Mouse (Mus musculus) heart, embryonic 16.5 days (tissue): ENCODE results near the gene Creld1. TPM values are rescaled to one million over a fixed set of nuclear protein-coding genes. Genes with fewer than 3 reads are reported as not detected.
A peak's percentile ranks its signal among the peaks of the same experiment; 100 is the strongest.

Experiments used
- ATAC-seq: fragments of 200-750 bp; cut with Nextera tagmentation; replicated peaks from 2 replicates; pipeline ENCODE4 v1.8.0; 2017; ENCODE audit warnings: moderate number of reproducible peaks; ENCODE audit not compliant: insufficient read depth, low FRiP score; ENCODE audit errors: extremely low read depth
- H3K27ac ChIP-seq: fragments of 300-500 bp; sonication (generic); 2 replicates; pipeline ENCODE4 v1.5.1; 2014; ENCODE audit warnings: mild to moderate bottlenecking, low read length, control low read depth, moderate library complexity
- H3K27me3 ChIP-seq: fragments of 300-500 bp; sonication (generic); 2 replicates; pipeline ENCODE4 v1.6.1; 2014; ENCODE audit warnings: low read length, mixed read lengths; ENCODE audit not compliant: control insufficient read depth, insufficient read depth
- H3K36me3 ChIP-seq: fragments of 300-500 bp; sonication (generic); 2 replicates; pipeline ENCODE4 v1.6.1; 2014; ENCODE audit not compliant: control insufficient read depth, insufficient read depth
- H3K4me1 ChIP-seq: fragments of 300-500 bp; sonication (generic); 2 replicates; pipeline ENCODE4 v1.6.1; 2014; ENCODE audit warnings: low read length, mixed read lengths; ENCODE audit not compliant: control insufficient read depth, insufficient read depth
- H3K4me2 ChIP-seq: fragments of 300-500 bp; sonication (generic); 2 replicates; pipeline ENCODE4 v1.6.1; 2014; ENCODE audit warnings: low read depth, mild to moderate bottlenecking, control low read depth, low read length
- H3K4me3 ChIP-seq: fragments of 300-500 bp; sonication (generic); 2 replicates; pipeline ENCODE4 v1.5.1; 2014; ENCODE audit warnings: mild to moderate bottlenecking, control low read depth, low read length
- H3K9ac ChIP-seq: fragments of 300-500 bp; sonication (generic); 2 replicates; pipeline ENCODE4 v1.6.1; 2014; ENCODE audit warnings: low read length, control low read depth
- H3K9me3 ChIP-seq: fragments of 300-500 bp; sonication (generic); replicated peaks from 2 replicates; pipeline ENCODE4 v1.6.1; 2016; ENCODE audit warnings: low read length; ENCODE audit not compliant: control insufficient read depth
- WGBS: fragments of 180-500 bp; shearing (Covaris S2); extraction: QIAGEN DNeasy Blood & Tissue Kit; methylation state at CpG from one replicate; pipeline ENCODE4 v1.1.7; 2014; 5-methylcytosine and 5-hydroxymethylcytosine counted together
- polyA plus RNA-seq: library from polyadenylated mRNA; unstranded; fragments of >200 nt; fragmentation: Nextera tagmentation; extraction: Ambion mirVana; gene quantifications from 2 replicates; pipeline ENCODE4 v1.2.1, GENCODE M21; 2015

The Creld1 gene
- 44.8 and 46.8 TPM in 2 replicates for polyA plus RNA-seq

- H3K9me3 ChIP-seq, result no peaks in the 10 kb centered on the region
- H3K4me2 ChIP-seq, result peak within 1 kb of the TSS; percentile 72
- H3K4me1 ChIP-seq, result peaks cover 23% of the 10 kb centered on the region
- H3K4me3 ChIP-seq, result peak within 1 kb of the TSS; percentile 60
- peak within 1 kb of the TSS; percentile 92 for H3K27ac ChIP-seq
- H3K36me3 ChIP-seq, result no peaks in the 10 kb centered on the region
- peak; percentile 96 for ATAC-seq
- peak within 1 kb of the TSS; percentile 83 for H3K9ac ChIP-seq
- no peaks in the 10 kb centered on the region for H3K27me3 ChIP-seq
- WGBS, result 0% methylated on average over 26 of the region's 26 CpGs
Measured at GRCm38 (mm10) chr6:113483100-113483615, at the start of gene Creld1. Gene Creld1, plus strand, starts transcription at chr6:113483297.

GRCm38 (mm10) chr6:113433661-113434060, 49.4 kb upstream of the Creld1 start:
- H3K4me1 ChIP-seq, result no peaks in the 10 kb centered on the region
- WGBS, result 59% methylated on average over 3 of the region's 3 CpGs
- no peaks in the 10 kb centered on the region for H3K27me3 ChIP-seq
- no peak overlapping the region for H3K9ac ChIP-seq
- no peaks in the 10 kb centered on the region for H3K9me3 ChIP-seq
- ATAC-seq, result no peak
- H3K36me3 ChIP-seq, result no peaks in the 10 kb centered on the region
- no peak overlapping the region for H3K4me2 ChIP-seq
- no peak overlapping the region for H3K4me3 ChIP-seq
- no peak overlapping the region for H3K27ac ChIP-seq

- H3K9ac ChIP-seq, result no peak overlapping the region
- 71% methylated on average over 7 of the region's 7 CpGs for WGBS
- no peaks in the 10 kb centered on the region for H3K27me3 ChIP-seq
- no peaks in the 10 kb centered on the region for H3K9me3 ChIP-seq
- no peak for ATAC-seq
- H3K4me3 ChIP-seq, result no peak overlapping the region
- no peaks in the 10 kb centered on the region for H3K36me3 ChIP-seq
- no peak overlapping the region for H3K27ac ChIP-seq
- no peak overlapping the region for H3K4me2 ChIP-seq
- no peaks in the 10 kb centered on the region for H3K4me1 ChIP-seq
Measured at GRCm38 (mm10) chr6:113434691-113435090, 48.4 kb upstream of the Creld1 start.

- ATAC-seq, result no peak
- Histone ChIP-seq H3K36me3 (no peaks in the 10 kb centered on the region), H3K4me1 (no peaks in the 10 kb centered on the region), H3K27ac (no peak within 1 kb of the TSS), H3K4me2 (no peak within 1 kb of the TSS), H3K4me3 (no peak within 1 kb of the TSS), H3K27me3 (no peaks in the 10 kb centered on the region), H3K9ac (no peak within 1 kb of the TSS), H3K9me3 (no peaks in the 10 kb centered on the region)
- WGBS, result 71% methylated on average over 9 of the region's 9 CpGs
Measured at GRCm38 (mm10) chr6:113435664-113436205, 47.4 kb upstream of the Creld1 start, which contains the start of gene Cidec. Gene Cidec, minus strand, starts transcription at chr6:113435760.

- Histone ChIP-seq H3K4me2 (no peak overlapping the region), H3K36me3 (no peaks in the 10 kb centered on the region), H3K27me3 (no peaks in the 10 kb centered on the region), H3K4me3 (no peak overlapping the region), H3K9ac (no peak overlapping the region), H3K4me1 (peaks cover 2% of the 10 kb centered on the region; the same call in 1 of the 2 replicates), H3K27ac (no peak overlapping the region), H3K9me3 (no peaks in the 10 kb centered on the region)
- 62% methylated on average over 12 of the region's 12 CpGs for WGBS
- no peak for ATAC-seq
Measured at GRCm38 (mm10) chr6:113437135-113437534, 46.0 kb upstream of the Creld1 start.

GRCm38 (mm10) chr6:113438721-113439430, 44.2 kb upstream of the Creld1 start:
- WGBS, result 49% methylated on average over 12 of the region's 12 CpGs
- Histone ChIP-seq H3K36me3 (no peaks in the 10 kb centered on the region), H3K27ac (no peak overlapping the region), H3K4me2 (no peak overlapping the region), H3K27me3 (no peaks in the 10 kb centered on the region), H3K4me1 (peaks cover 9% of the 10 kb centered on the region), H3K9me3 (no peaks in the 10 kb centered on the region), H3K9ac (no peak overlapping the region), H3K4me3 (no peak overlapping the region)
- no peak for ATAC-seq

GRCm38 (mm10) chr6:113440686-113441085, 42.4 kb upstream of the Creld1 start:
- Histone ChIP-seq H3K9ac (no peak overlapping the region), H3K27me3 (no peaks in the 10 kb centered on the region), H3K27ac (no peak overlapping the region), H3K4me1 (peaks cover 9% of the 10 kb centered on the region), H3K4me3 (no peak overlapping the region), H3K9me3 (no peaks in the 10 kb centered on the region), H3K36me3 (peaks cover 3% of the 10 kb centered on the region; the same call in 1 of the 2 replicates), H3K4me2 (no peak overlapping the region)
- 71% methylated on average over 3 of the region's 3 CpGs for WGBS
- ATAC-seq, result no peak

- H3K4me2 ChIP-seq, result no peak overlapping the region
- H3K27me3 ChIP-seq, result no peaks in the 10 kb centered on the region
- no peaks in the 10 kb centered on the region for H3K9me3 ChIP-seq
- peaks cover 3% of the 10 kb centered on the region for H3K36me3 ChIP-seq
- H3K4me3 ChIP-seq, result no peak overlapping the region
- ATAC-seq, result no peak
- WGBS, result 52% methylated on average over 7 of the region's 7 CpGs
- H3K9ac ChIP-seq, result no peak overlapping the region
- peaks cover 9% of the 10 kb centered on the region for H3K4me1 ChIP-seq
- H3K27ac ChIP-seq, result no peak overlapping the region
Measured at GRCm38 (mm10) chr6:113441147-113441680, 41.9 kb upstream of the Creld1 start.

- Histone ChIP-seq H3K4me2 (peak overlapping the region; percentile 99), H3K9ac (peak overlapping the region; percentile 97), H3K9me3 (no peaks in the 10 kb centered on the region), H3K27me3 (no peaks in the 10 kb centered on the region), H3K27ac (peak overlapping the region; percentile 57), H3K4me1 (peaks cover 9% of the 10 kb centered on the region), H3K4me3 (peak overlapping the region; percentile 98), H3K36me3 (peaks cover 6% of the 10 kb centered on the region)
- ATAC-seq, result no peak
- 39% methylated on average over 9 of the region's 9 CpGs for WGBS
Measured at GRCm38 (mm10) chr6:113442087-113442441, 41.0 kb upstream of the Creld1 start.
